Mouse (Mus musculus): ENCODE results near the gene Arhgef33.

GRCm38 (mm10) chr17:80325456-80325855 lies 18.2 kb downstream of the Arhgef33 start:
- no peak for TF ChIP-seq HCFC1 (IDR thresholded peaks at IDR 0.05; ENCODE audit: borderline replicate concordance, insufficient read depth, low read length)
- TF ChIP-seq ZC3H11A (IDR thresholded peaks at IDR 0.05; ENCODE audit: borderline replicate concordance, low read depth, low read length): no peak
- no peak for TF ChIP-seq ZNF384 (IDR thresholded peaks at IDR 0.05; ENCODE audit: low read depth, low read length)

Data from ES-E14 (cell line).